In the genomic region with DNA sequence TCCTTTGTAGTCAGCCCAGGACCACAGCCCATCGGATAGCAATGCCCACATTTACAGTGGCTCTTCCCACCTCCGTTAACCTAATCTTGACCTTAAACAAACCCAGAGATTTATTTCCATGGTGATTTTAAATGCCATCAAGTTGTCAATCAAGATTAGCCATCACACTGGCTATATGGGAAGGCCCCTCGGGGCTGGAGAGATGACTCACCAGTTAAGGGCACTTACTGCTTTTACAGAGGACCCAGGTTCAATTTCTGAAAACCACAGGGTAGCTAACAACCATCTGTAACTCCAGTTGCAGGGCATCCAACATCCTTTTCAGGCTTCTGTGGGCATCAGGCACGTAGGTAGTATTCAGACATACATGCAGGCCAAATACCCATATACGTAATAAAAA, we compare ENCODE assay signal across 23 mouse cellular contexts. TPM values are rescaled to one million over a fixed set of nuclear protein-coding genes. Genes with fewer than 3 reads are reported as not detected.
DNase-seq lines count a peak whose midpoint lies in the region; ATAC-seq and TF ChIP-seq lines count a peak whose summit lies in the region.
"Had no signal": no experiment of that assay in that cellular context is flagged by ENCODE, and none has a peak within 500 bp of the region (broad histone marks: within the 10 kb centered on the region; RNA-seq: fewer than 3 reads in every experiment).

No protein-coding gene starts in this region.

- intact Hi-C loops in heart, adult 2 months (cut with DNase I): no loop called here

- no peak for TF ChIP-seq CTCF in heart, adult 2 months (IDR thresholded peaks at IDR 0.05)

- no peak for TF ChIP-seq POLR2A in heart, adult 2 months (IDR thresholded peaks at IDR 0.05; ENCODE audit: insufficient read depth, low read depth, low read length)

- no peak overlapping the region for H3K4me2 ChIP-seq in heart, embryonic 12.5 days
- H3K4me2 ChIP-seq: embryonic facial prominence, embryonic 12.5 days; forebrain, embryonic 13.5 days; forebrain, embryonic 15.5 days had no signal

- H3K4me3 ChIP-seq in heart, adult 2 months: no peak overlapping the region
- H3K4me3 ChIP-seq in heart, embryonic 12.5 days: no peak overlapping the region
- H3K4me3 ChIP-seq: embryonic facial prominence, embryonic 10.5 days; embryonic facial prominence, embryonic 12.5 days; forebrain, embryonic 13.5 days; forebrain, embryonic 15.5 days had no signal

- no peak for ATAC-seq in heart, embryonic 12.5 days (ENCODE audit: insufficient number of reproducible peaks, low FRiP score)
- no peak for ATAC-seq in megakaryocyte-erythroid progenitor cell, adult 5-6 weeks (replicated peaks; ENCODE audit: low FRiP score, low TSS enrichment, poor library complexity, severe bottlenecking)
- ATAC-seq: CD4-positive, CD25-positive, alpha-beta regulatory T cell, adult 4 months; forebrain, embryonic 13.5 days; forebrain, embryonic 15.5 days; forebrain, postnatal 0 days had no signal

- peaks cover 13% of the 10 kb centered on the region for H3K4me1 ChIP-seq in heart, adult 2 months (ENCODE audit: control insufficient read depth, insufficient read depth, low read length)
- H3K4me1 ChIP-seq in heart, embryonic 12.5 days (replicated peaks): peaks cover 15% of the 10 kb centered on the region
- H3K4me1 ChIP-seq: forebrain, embryonic 13.5 days; forebrain, embryonic 15.5 days had no signal

- WGBS in heart, adult 2 months: 79% methylated on average over 5 of the region's 5 CpGs
- WGBS in heart, embryonic 12.5 days: 54% methylated on average over 5 of the region's 5 CpGs

- peaks cover 11% of the 10 kb centered on the region for H3K9me3 ChIP-seq in heart, embryonic 12.5 days (replicated peaks)
- H3K9me3 ChIP-seq: forebrain, embryonic 15.5 days; G1E had no signal

- peak overlapping the region; percentile 21; the same call in 1 of the 2 replicates for H3K27ac ChIP-seq in heart, adult 2 months
- no peak overlapping the region for H3K27ac ChIP-seq in heart, embryonic 12.5 days (ENCODE audit: poor library complexity, severe bottlenecking)
- H3K27ac ChIP-seq: embryonic facial prominence, embryonic 10.5 days; embryonic facial prominence, embryonic 12.5 days; forebrain, embryonic 13.5 days; forebrain, embryonic 15.5 days had no signal

- no peaks in the 10 kb centered on the region; the same call in 1 of the 2 replicates for H3K36me3 ChIP-seq in heart, adult 2 months (ENCODE audit: control insufficient read depth, insufficient read depth, low read length)
- H3K36me3 ChIP-seq in heart, embryonic 12.5 days: no peaks in the 10 kb centered on the region
- H3K36me3 ChIP-seq: embryonic facial prominence, embryonic 10.5 days; embryonic facial prominence, embryonic 12.5 days; forebrain, embryonic 15.5 days; G1E had no signal

- H3K27me3 ChIP-seq in heart, adult 2 months (ENCODE audit: control insufficient read depth, insufficient read depth, low read length): no peaks in the 10 kb centered on the region
- no peaks in the 10 kb centered on the region for H3K27me3 ChIP-seq in heart, embryonic 12.5 days (replicated peaks)
- H3K27me3 ChIP-seq: CH12.LX; embryonic facial prominence, embryonic 12.5 days; forebrain, embryonic 13.5 days; forebrain, embryonic 15.5 days had no signal

- no peak for DNase-seq in heart, adult 2 months
- peak; percentile 10 for DNase-seq in retina, postnatal 1 day
- no peak for DNase-seq in retina, embryonic 14.5 days (ENCODE audit: low spot score)
- peak; percentile 61 for DNase-seq in MN1 (ENCODE audit: low spot score)
- no peak for DNase-seq in kidney, adult 11 months
- DNase-seq: adrenal gland, adult 2 months; adrenal gland, postnatal 10 days; adrenal gland, postnatal 25 days; cerebellum, adult 11 months; cerebellum, adult 18-20 months; cerebellum, adult 8-10 months; cerebellum, postnatal 10 days; cerebellum, postnatal 25 days; forebrain, postnatal 0 days had no signal

- TF ChIP-seq EP300 in heart, adult 2 months (IDR thresholded peaks at IDR 0.05; ENCODE audit: insufficient read depth, low read depth, low read length): no peak

- H3K9ac ChIP-seq in heart, adult 2 months (ENCODE audit: low read depth, low read length): no peak overlapping the region
- H3K9ac ChIP-seq in heart, embryonic 12.5 days: no peak overlapping the region
- H3K9ac ChIP-seq: embryonic facial prominence, embryonic 12.5 days; forebrain, embryonic 13.5 days; forebrain, embryonic 15.5 days; forebrain, postnatal 0 days had no signal

- no peaks in the 10 kb centered on the region for H3K79me2 ChIP-seq in heart, adult 2 months (replicated peaks; ENCODE audit: control insufficient read depth, insufficient read depth, low read length)

RNA-seq across cellular contexts. Expression of a gene that starts 15.3 kb away (rescaled TPM):
- 10 to 100 TPM; 19.0 to 23.3 TPM for total RNA-seq in heart, adult 2 months (2021)
- 7.9 and 12.1 TPM in 2 replicates for polyA plus RNA-seq in heart, adult 2 months (2012; rRNA removed)
- polyA plus RNA-seq in heart, embryonic 12.5 days (2016; fragmentation: Nextera tagmentation; extraction: Ambion mirVana): 3.7 and 4.1 TPM in 2 replicates
- total RNA-seq in megakaryocyte-erythroid progenitor cell, adult 5-6 weeks (2014; fragmentation: Nextera tagmentation): 0.33 and 1.3 TPM in 2 replicates
- total RNA-seq in megakaryocyte-erythroid progenitor cell, adult 5-6 weeks (2017): 1.8 and 3.3 TPM in 2 replicates
- total RNA-seq: CH12.LX had no signal
- polyA plus RNA-seq: G1E had no signal

RNA-seq across cellular contexts. Expression of a gene that starts 28.4 kb away (rescaled TPM):
- 1 to 10 TPM; 1.0 to 1.4 TPM for total RNA-seq in heart, adult 2 months (2021)
- polyA plus RNA-seq in heart, adult 2 months (2012; rRNA removed): 1.8 and 3.2 TPM in 2 replicates
- 1.2 and 1.4 TPM in 2 replicates for polyA plus RNA-seq in heart, embryonic 12.5 days (2016; fragmentation: Nextera tagmentation; extraction: Ambion mirVana)
- not detected in 2 replicates for total RNA-seq in megakaryocyte-erythroid progenitor cell, adult 5-6 weeks (2014; fragmentation: Nextera tagmentation)
- total RNA-seq in megakaryocyte-erythroid progenitor cell, adult 5-6 weeks (2017): not detected in 2 replicates
- total RNA-seq: CH12.LX, G1E had no signal
- polyA plus RNA-seq: G1E had no signal

RNA-seq across cellular contexts. Expression of a gene that starts 56.7 kb away (rescaled TPM):
- 100 to 1,000 TPM; 110 to 128 TPM for total RNA-seq in heart, adult 2 months (2021)
- polyA plus RNA-seq in heart, adult 2 months (2012; rRNA removed): 151 TPM in 2 replicates
- polyA plus RNA-seq in heart, embryonic 12.5 days (2016; fragmentation: Nextera tagmentation; extraction: Ambion mirVana): 148 and 149 TPM in 2 replicates
- 31.1 and 61.7 TPM in 2 replicates for total RNA-seq in megakaryocyte-erythroid progenitor cell, adult 5-6 weeks (2014; fragmentation: Nextera tagmentation)
- 40.3 and 69.8 TPM in 2 replicates for total RNA-seq in megakaryocyte-erythroid progenitor cell, adult 5-6 weeks (2017)

Comparison
In these comparisons a context has a peak if more than half of its experiments do, and no peak if none do; other contexts are left out.
1. DNase-seq: peak in retina, postnatal 1 day (single experiment) and MN1 (single experiment); none in heart, adult 2 months (0 of 2), retina, embryonic 14.5 days (single experiment) and kidney, adult 11 months (single experiment).
2. RNA of a gene that starts 15.3 kb away (total RNA-seq): 19.0 to 23.3 TPM in heart, adult 2 months; 0.33 to 3.3 TPM in megakaryocyte-erythroid progenitor cell, adult 5-6 weeks; every median in the first group is over 4 times any median in the second.